Mouse (Mus musculus) adrenal gland (tissue): Measurements from ENCODE around the gene Ptprd.
"Not testable (repeated sequence)": the region's sequence is repeated elsewhere in the genome, so short reads cannot be mapped to it uniquely, and the experiment has no call there.

Experiments used
- intact Hi-C: fragments of 180-260 bp; cut with DNase I; formaldehyde crosslinking; loops from one replicate; pipeline ENCODE4 v1.15.1; 2025

Ptprd gene

DNA sequence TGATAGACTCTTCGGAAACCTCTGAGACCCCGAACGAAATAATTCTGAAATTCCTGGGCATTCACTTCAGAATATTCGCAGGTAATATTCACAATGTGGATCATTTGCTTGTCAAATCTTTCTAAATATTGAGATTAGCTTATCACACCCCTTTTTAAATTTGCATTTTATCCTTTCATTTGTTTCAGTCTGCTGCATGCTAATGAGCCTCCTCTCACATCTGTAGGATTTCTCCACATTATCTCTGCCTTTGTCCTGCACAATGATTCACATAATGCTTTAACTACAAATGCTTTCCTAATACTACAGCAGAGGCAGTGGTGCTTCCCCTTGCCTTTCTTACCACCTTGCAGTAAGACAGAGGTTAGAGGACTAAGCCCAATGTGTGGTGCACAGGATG is 229.7 kb downstream of the Ptprd start:
- intact Hi-C loops = loop anchor here (10.0 kb wide), 1 partner anchor 1083 kb away; no protein-coding TSS in a partner anchor

DNA sequence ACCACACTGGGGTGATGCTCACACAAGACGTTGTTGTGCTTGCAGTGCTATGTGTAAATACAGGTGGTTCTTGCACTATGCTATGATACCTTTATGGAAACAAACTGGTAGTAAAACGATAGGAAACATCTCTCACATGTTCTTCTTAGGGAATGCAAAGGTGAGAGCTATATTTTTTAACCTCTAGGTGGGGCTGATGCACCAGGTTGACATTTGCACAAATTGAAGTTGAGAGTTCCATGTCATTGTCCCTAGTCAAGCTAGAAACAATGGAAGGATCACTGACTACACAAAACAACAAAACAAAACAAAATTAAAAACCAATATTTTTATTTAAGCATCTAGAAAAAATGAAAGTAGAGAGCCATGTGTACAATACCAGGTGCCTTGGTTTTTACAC is 250.1 kb downstream of the Ptprd start:
- intact Hi-C loops = loop anchor here (10.0 kb wide), 1 partner anchor 253 kb away; the partner anchor contains the start of gene Ptprd

DNA sequence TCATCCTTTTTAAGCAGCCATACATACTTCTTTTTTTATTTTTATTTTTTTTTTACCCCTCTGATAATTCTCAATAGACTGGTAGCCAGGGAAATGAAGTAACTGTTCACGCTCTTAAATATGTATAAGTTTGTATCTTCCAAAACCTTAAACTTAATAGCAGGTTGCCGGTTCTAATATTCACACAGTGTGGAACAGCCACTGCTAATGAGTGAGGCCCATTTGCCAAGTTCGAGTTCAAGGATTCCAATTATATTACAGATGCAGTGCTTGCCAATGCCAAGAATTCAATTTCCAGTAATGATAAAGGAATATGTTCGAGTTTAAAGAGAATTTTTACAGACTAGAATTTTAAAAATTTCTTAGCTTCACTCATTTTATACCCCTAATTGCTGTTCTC is 322.3 kb downstream of the Ptprd start:
- intact Hi-C loops = no loop called here

DNA sequence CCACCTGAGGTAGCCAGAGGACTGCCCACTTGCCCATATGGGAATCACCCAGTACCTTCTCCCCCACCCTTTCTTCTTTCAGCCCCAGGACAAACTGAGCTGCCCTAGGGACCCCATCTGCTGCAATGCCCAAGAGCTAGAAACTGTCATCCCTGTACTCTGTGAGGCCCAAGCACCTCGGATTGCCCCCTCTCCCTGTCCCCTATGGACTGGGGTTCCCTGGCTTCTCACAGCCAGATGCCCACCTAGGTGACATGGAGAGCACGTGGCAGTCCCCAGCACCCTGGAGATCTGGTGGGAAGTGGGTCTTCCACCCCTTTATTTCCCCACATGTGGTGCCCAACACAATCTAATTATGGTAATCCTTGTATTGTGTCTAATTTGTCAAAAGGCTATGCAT is 331.5 kb downstream of the Ptprd start:
- intact Hi-C loops = no loop called here

DNA sequence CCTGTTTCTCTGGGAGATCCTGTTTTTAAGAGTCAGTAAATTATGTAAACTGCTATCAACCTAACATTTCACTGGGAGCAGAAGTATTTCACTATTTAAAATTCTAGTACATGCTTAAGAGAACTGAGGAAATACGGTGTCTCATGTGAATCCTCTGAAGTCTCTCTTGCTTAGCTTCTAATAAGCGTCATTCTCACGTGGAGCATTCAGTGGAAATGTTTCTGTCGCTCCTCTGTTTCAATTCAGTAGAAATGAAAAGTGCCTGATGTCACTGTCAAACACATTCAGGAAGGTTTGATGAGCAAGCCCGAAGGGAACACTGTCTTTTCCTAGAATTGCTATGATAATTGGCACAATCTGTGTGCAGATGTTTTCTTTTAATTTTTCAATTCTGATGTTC is 350.5 kb downstream of the Ptprd start:
- intact Hi-C loops = no loop called here

DNA sequence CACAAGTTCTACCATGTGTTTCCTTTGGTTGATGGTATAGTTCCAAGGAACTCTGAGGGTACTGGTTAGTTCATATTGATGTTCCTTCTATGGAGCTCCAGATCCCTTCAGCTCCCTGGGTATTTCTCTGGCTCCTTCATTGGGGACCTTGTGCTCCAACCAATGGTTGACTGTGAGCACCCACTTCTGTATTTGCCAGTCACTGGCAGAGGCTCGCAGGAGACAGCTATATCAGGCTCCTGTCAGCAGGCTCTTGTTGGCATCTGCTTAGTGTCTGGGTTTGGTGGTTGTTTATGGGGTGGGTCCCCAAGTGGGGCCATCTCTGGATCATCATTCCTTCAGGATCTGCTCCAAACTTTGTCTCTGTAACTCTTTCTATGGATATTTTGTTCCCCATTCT is 414.4 kb downstream of the Ptprd start:
- intact Hi-C loops = not testable (repeated sequence)

DNA sequence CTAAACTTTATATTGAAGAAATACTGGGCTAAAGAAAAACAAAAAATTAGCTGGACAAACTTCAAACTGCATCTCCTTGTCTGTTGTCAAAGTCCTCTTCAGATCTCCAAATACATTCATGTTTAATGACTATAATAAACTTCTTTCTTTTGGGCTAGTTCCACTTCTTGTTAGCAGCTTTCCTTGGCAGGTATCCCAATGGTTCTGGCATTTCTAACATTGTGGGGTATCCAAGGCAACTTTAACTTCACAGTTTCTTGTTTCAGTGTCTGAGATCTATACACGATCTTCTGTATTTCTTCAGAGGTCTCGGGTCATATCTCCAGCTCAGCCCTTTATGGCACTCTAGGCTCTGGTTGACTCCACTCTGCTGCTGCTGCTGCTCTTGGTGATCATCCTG is 434.5 kb downstream of the Ptprd start:
- intact Hi-C loops = no loop called here

DNA sequence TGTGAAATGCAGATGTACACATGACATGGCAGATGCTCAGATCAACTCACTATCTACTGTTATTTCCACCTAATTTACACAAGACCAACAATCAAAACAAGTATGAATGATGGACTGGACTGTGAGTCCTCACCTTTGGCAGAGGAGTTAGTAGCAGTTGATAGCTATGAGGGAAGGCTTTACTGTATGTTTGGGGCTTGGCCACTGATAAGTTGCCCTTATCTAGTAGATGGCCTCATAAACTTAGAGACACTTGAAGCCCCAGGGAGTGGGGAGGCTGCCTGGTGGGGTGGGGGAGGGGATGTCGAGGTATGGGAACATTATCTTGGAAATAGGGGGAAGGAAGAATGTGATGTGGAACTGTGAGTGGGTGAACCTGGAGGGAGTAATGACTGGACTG is 448.0 kb downstream of the Ptprd start:
- intact Hi-C loops = no loop called here

DNA sequence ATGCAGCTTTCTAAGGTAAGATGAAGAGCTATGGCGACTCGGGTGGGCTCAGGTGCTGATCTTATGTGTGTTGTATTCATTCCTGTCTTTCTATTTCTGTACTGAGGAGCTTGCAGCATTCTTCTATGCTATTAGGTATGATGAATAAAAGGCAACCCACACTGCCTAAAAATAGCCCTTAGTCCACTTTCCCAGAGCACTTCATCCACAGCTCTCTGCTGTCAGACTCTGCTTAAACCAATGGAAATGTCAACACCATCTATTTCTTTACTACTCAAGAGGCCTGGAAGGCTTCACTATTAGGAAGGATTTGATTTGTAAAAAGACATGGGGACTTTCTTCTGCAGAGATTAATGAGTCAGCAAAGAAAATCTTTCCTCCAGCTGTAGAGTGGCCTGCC is 468.4 kb downstream of the Ptprd start:
- intact Hi-C loops = no loop called here

DNA sequence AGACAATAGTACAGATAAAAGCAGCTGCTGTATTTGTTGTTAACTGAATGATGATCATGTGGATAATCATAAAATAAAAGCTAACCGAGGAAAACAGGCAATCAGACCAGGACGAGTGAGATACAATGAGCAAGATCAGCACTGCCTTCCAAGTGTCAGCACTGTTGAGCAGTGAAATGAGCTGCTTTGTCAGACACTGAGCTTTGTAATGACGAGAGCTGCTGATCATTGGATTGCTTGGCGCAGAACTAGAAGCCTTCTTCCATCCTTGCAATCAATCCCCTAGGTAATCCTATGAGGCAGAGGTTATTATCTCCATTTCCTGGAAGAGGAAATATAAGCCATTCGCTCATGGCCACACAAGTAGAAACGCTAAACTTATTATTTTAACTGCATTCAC is 489.9 kb downstream of the Ptprd start:
- intact Hi-C loops = no loop called here

DNA sequence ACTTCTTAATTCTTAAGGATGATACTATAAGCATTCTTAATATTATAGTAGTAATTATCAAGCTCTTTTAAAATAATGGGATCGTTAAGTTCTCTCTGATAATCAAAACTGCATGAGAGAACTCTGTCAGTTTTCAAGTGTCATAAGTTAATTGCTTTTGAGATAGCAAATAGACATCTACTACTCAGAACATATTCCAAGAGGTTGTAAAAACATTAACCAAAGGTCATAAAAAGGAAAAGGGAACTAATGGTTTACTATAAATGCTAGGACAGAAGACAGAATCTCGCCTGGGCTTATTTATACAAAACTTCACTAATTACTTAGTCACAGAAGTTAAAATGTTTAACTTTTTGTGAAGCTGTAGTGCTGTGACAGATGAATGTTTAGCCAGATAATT is 494.0 kb downstream of the Ptprd start:
- intact Hi-C loops = no loop called here

DNA sequence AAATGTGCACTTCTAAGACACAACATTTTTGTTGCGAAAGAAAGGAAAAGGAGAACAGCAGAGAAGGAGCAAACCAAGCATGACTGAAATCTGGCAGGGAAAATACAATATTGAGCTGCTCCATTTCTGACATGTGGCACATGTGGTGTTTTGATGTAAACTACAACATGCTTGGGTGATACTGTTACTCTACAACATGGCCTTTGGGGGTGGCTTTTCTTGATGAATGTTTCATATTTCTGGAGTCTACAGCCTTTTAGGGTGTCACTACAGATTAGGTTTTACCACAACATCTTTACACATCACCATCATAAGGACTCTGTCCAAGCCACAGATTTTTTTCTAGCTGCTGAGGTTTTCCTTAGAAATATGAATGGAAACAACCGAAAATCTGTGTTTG is 501.5 kb downstream of the Ptprd start:
- intact Hi-C loops = no loop called here

DNA sequence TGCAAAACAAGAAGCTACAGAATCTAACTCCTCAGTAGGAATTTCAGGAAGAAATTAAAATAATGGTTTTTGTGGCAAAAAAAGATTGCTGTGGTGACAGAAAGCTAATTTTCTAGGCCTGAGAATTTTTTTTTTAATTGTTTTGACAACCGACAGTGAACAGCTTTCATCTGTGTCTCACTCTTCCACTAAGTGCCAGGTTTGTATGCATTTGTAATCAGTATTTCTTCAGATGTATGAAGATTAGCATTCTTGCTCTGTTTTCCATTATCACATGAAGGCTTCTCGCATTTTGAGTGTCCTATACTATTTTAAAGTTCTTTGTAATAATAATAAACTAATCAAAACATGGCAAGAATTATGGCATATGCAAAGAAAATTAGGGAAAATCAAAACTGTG is 513.5 kb downstream of the Ptprd start:
- intact Hi-C loops = no loop called here

DNA sequence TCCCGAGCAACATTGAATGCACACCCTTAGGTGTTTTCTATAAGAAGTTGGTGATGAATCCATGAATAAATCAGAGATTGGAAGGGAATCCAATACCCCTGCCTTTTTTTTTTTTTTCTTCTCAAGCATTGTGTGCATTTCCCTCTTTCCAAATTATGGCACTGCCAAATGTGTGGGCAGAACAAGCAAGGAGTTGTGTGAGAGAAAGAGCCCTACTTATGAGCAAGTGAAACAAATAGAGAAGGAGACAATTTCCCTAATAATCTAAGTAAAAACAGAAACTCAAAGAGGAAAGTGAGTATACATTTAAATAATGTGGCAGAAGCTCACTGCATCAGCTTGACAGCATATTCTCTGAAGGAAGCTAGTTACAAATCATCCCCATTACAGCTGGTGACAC is 536.0 kb downstream of the Ptprd start:
- intact Hi-C loops = no loop called here

DNA sequence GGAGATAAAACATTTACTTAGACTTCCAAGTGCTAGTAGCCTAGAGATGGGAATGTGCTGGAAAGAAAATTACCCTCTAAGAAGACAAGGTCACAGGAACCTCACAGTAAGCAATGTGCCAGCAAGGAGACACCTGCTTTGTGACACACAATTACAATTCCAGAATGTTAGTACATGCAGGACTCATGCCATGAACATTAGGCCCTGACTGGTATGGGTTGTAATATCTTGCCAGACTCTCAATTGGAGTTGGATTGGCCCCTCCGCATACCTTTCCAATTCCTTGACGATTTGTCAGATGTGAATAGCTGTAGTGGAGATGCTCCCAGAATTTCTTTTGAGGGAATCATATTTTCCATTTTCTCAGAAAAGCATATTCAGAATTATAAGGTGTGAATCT is 547.0 kb downstream of the Ptprd start:
- intact Hi-C loops = no loop called here

DNA sequence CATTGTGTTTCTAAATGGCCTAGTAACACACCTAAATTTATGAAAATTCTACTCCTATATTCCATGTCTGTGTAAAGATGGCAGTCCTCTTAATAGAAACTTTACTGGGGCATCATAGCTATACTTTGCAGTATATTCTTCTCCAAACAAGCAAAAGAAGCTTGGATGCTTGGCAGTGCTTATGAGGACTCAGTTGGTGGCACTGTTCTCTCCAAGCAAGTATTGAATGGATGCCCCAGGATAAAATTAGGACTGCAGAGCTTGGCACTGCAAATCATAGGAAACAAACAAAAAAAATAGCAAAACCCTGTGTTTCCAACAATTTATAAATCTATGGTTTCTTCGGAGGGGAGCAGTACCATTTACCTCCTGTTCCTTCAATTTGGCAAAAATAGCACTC is 549.5 kb downstream of the Ptprd start:
- intact Hi-C loops = no loop called here

DNA sequence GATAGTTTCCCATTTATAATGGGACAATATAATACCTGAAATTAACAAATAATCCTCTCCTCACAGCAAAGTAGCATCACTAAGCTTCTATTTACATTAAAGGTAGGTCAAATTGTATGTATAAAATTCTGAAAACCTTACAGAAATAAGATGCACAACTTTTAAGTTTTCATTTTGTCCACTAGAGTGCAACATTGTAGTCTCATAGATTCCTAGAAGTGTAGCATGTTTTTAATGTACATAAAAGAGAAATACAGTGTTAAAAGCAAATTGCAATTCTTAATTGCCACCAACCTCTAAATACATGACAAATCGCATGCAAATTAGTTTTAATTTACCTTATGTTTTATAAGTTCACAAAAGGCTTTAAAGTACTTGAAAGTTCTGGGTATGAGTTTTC is 556.1 kb downstream of the Ptprd start:
- intact Hi-C loops = no loop called here

DNA sequence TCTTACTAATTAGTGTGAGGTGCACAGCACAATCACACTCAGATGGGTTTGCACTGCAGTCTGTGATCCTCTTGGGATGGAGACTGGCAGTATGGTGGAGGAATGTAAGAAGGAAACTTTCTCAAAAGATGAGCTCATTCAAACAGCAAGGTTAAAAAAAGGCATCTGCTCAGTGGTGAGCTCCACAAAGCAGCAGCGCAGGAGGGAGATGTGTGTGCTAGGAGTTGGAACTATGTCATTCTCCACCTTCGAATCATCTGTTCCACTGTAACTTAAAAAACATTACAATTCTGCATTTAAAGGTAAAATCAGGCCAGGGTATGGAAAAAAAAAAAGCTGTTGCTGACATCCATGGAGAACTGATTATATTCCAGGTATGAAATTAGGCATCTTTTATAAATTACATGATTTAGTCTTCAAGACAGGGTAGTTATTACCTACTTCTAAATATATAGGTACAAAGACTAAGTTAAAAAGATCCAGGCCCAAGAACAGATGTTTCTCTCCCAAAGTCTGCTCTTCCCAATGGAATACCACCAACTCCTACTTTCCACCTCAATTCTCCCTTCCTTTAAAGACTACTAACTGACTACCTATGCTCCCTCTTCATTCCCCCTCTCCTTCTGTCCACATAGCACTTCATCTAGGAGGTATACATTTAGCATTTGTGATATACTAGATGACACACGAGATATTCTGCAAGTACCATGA is 562.0 kb downstream of the Ptprd start:
- intact Hi-C loops = no loop called here

DNA sequence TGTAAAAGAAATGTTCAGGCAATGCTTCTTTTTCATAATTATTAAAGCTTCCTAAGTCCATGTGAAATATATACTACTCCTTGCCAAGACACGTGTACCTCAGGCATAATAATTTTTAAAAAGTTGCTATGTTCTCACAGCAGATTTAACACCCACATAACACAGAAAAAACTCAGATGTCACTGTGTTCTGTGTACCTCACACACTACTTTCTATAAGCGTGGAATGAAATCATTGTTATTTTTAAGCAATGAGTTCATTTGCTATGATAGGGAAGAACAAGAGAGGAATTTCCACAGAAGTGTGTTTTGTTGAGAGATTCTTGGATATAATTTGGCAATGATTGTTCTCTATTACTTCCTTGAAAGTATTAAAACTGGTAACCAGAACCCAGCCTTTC is 562.9 kb downstream of the Ptprd start:
- intact Hi-C loops = no loop called here

DNA sequence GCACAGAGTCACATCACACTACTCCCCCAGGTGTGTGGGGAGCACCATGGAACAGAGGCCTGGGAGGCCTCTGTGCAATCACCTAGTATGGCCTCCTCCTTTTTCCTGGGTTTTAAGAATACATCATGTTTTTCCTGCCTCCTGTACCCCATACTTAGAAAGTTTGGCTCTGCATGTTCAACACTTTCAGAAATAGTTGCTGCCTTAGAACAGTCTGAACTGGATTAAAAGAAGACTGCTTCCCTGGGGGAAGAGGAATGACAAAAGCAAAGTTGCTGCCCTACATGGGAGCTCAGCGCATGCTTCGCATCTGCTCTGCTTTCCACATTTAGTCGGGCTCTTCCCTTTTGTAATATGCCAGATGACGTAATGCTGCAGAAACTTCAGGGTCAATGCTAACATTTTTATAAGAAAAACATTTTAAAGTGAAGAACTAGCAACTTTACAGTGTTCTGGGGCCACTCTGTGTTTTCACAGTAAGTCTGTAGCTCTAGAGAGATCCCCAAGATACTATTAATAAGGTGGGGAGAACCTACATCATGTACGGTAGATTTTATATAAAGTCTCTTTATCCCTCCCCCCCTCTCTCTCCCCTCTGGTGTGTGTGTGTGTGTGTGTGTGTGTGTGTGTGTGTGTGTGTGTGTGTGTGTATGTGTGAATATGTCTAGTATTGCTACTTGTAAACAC is 564.2 kb downstream of the Ptprd start:
- intact Hi-C loops = no loop called here

DNA sequence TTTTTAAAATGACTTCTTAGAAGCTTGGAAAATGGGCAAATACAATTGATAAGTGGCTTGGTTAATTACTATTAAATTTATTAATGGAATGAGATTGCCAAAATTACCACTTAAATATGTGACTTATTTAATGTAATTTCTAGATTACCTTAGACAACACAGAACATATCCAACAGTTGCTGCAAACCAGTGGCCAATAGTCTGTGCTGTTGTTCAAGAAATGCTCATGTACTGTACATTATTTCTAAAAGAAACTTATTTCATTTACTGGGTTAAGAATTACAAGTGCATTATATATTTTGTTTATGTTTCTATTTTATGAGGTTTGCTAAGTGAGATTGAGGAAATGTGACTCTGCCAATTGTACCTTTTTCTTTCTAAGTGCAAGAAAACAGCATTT is 567.3 kb downstream of the Ptprd start:
- intact Hi-C loops = no loop called here

DNA sequence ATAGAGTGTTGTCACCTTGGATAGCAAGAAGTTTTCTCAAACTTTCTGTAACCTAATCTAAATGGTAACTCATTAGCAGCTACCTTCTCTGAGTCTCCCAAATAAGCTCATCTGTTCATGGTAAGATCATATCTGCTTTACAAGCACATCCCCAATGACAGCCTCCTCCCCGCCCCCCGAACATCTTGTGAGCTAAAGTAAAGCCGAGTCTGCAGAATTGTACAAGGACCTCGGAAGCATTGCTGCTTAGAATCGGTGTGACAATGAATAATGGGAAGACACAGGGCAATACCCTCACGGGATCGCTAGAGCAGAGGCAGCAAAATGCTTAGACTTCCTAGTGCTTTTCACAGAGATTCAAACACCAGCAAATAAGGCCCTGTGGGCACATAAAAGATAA is 571.7 kb downstream of the Ptprd start:
- intact Hi-C loops = no loop called here

DNA sequence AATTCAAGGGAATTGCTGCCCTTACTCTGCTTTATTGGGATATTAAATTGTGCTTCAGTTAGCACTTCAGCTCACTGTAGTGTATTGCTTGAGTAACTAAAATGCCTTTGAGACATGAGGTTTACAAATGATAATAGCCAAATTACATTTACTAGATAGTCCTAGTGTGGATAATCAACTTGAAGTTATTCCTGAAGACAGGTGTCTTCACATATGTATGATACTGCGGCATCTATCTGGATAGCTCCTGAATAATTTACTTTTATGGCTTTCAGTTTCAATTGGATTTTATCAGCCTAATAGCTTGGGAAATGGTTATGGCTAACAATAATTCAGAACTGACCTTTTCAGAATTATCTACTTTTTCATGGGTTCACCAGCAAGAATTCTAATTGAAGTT is 598.6 kb downstream of the Ptprd start:
- intact Hi-C loops = no loop called here
